Mouse (Mus musculus) erythroblast, embryonic 14.5 days (primary cell): ENCODE results near the gene Fkbp5.

Experiments
- GATA1 ChIP-seq: IDR thresholded peaks from 2 replicates; pipeline ENCODE4 v1.6.1; 2012; ENCODE audit warnings: low read length, inconsistent platforms, mixed read lengths
- TAL1 ChIP-seq: IDR thresholded peaks from 3 replicates; pipeline ENCODE4 v1.6.1; 2012; ENCODE audit warnings: low read length, inconsistent platforms, mixed read lengths

DNA sequence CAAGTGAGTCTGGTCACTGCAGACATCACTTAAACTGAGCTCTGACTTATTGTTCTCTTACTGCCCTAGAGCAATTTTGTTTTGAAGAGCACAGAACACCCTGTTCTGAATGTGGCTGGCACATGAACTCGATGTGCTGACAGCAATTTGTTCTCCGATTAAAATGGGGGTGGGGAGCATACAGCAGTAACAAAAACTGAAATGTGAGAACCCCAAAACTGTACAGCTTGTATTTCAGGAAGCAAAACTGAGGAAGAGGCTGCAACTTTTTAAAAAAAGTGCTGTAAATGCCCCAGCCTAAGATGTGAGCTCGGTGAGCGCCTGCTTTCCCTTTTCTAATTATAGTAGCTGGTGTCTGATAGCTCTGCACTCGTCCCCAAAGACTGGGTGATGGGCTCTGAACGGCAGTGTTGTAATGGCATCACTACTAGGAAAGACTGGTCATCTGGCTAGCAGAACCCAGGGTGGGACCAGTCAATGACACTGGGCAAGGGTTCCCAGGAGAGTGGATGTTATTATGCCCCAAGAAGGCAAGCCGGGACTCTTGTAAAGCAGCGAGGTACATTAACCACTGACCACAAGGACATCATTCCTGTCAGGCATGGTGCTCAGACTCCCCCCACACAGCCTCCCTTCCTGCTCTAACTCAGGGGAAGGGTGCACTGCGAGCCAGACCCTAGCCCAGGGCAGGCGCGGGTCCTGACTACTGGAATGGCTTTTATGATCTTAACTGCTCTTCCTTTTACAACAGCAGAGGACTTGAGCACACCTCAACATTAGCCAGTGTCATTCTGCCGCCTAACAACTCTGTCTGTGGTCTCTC lies 96.9 kb downstream of the Fkbp5 start:
- no peak for TF ChIP-seq TAL1
- TF ChIP-seq GATA1 = no peak
